Mouse (Mus musculus) thymus, postnatal 36 days (tissue): ENCODE results near the gene Gramd1a.
A peak's percentile ranks its signal among the peaks of the same experiment; 100 is the strongest.

Source experiments
- DNase-seq, 2 experiments: peaks; one replicate each; pipeline ENCODE4 v3.0.0; 2022; ENCODE audit warnings: mixed read lengths in 2 of 2

Gene Gramd1a

DNA sequence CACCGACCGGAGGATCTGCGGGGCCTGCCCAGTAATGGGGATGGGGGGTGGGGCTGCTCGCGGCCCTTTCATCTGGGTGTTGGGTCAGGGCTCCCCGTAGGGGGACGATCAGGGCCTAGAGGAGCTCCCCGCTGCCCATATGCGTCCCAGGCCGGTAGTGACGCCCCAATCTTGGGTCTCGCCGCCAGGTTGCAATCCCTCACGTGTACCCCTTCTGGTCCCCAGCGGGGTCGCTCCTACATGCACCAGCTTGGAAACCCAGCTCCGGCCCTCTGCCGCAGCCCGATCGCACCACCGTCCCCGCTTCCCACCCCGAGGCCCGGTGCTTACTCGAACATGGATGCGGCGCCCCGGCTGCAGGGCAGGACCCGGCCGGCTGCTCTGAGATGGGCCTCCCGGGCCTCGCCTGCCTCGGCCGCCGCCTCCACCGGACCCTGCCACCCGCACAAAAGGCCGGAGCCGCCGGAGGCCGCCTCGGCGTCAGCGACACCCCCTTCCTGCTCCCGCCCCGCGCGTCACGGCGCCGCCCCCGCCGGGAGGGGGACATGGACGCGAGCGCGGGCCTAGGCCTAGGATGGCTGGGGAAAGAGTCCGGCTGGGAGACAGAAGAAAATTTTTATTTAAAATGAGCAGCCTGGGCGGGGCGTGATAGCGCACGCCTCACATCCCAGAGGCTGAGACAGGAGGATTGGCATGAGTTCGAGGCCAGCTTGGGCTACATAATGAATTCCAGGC is 5.0 kb downstream of the Gramd1a start:
- DNase-seq = peak; percentile 88 to 91

DNA sequence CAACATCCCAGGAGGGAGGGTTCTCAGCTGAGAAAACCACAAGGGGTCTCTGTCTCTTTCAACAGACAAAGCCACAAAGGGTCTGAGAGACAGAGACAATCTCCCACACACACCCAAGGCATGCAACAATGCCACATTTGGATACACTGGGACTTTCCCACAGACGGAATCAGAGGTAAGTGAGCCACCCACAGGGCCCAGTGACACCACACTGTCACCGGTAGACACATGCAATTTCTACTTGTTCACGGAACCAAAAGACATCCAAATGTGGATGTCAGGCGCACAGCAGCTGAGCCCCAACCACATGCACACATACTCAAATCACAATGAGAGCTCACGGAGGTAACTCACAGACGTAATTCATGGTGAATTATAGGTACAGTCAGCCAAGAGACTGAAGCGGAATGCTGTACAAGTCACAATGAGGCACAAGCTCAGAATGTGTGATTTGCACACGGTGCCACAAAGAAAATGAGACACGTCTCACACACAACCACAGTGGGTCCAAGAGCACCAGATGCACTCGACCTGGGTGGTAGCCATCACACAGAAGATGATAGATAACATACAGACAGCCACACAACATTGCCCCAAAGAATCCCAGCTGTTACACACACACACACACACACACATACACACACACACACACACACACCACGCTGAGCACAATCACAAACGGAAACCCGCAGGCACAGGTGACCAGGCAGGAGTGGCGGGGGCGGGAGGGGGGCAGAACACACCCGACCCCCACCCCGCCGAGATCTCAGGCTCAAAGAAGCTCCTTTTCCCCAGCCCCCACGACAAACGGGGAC is 5.7 kb downstream of the Gramd1a start:
- DNase-seq = peak; percentile 53 to 57

DNA sequence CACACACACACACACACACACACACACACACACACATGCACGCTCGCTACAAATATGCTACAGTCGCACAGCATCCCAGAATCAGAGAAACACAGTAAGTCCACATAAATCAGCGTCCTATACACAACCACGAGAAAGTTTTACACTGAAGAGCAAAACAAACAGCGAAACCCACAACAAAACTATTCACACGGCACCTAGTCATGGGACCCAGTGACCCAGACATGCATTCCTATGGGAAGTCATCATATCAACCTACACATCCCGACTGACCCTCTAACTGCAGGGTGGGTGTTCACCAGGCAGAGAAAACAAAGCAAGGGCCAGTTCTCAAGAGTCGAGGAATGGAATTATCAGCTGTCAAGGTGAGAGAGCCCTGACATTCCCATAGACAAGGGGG is 6.4 kb downstream of the Gramd1a start:
- DNase-seq = no peak

DNA sequence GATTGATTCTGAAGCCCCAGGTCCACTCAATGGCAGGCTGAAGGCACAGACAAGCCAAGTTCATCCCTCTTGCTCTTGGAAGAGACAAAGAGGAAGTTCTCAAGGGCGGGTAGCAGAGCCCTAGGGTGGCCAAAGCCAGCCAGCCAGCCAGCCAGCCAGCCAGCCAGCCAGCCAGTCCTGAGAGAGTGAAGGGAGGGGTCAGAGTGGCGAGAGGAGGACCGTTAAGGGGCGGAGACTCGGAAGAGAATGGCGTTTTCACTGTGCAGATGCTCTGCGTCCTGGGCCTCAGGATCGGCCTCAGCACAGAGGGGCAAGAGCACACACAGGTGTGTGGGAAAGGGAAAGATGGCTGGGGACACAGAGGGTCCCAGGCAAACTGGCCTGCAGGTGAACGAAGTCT is 6.9 kb downstream of the Gramd1a start:
- peak; percentile 46 to 57 for DNase-seq

DNA sequence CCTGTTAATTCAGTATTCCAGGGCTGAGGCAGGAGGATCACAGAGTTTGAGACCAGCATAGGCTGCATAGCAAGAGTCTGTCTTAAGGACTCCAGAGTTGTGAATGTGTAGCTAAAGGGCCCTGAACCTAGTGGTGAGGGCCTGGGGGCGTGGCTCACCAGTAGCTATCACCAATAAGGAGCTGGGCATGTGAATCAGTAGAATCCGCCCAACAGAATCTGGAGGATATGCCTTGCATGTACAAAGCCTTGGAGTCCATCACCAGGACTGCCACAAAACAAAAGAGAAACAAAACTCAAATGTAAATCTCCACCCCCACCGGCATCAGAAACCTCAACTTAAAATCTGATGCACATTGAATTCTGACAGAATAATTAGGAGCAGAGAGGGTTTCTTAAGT is 7.6 kb downstream of the Gramd1a start:
- DNase-seq = no peak

DNA sequence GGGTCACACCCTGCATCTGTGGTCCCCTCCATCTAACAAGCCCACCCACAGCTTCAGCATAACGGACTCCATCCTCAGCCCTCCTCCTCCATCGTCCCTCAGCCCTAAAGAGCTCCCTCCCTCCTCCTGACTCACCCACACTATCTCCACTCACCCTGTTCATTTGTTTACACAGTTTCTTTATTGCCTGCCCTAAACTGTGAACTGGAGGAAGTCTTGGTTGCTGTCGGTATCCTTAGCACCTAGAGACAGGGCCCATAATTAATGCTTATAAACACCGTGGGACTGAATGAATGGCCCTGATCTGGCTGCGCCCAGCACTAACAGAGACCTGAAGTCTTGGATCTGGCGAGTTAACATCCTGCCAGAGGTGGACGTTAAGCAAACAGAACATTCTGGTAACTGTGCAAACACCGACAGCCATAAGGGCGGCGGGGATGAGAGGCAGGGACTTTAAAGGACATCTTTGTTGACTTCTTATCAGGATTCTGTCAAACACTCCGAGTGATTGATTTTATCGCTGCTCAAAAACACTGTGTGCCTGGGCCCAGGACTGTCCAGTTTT is 10.0 kb downstream of the Gramd1a start:
- DNase-seq = no peak

DNA sequence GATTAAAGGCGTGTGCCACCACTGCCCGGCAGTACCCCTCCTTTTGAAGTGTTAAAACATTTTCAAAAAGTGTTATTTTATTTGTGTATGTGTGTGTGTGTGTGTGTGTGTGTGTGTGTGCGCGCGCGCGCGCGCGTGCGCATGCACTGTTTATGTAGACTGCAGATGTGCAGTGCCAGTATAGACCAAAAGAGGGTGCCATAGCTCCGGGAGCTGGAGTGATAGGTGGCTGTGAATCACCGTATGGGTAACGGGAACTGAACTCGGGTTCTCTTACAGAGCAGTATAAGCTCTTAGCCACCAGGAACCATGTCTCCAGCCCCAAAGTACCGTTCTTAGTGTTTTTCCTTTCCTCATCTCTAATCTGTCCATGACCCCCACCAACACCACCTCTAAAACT is 10.8 kb downstream of the Gramd1a start:
- DNase-seq = no peak

DNA sequence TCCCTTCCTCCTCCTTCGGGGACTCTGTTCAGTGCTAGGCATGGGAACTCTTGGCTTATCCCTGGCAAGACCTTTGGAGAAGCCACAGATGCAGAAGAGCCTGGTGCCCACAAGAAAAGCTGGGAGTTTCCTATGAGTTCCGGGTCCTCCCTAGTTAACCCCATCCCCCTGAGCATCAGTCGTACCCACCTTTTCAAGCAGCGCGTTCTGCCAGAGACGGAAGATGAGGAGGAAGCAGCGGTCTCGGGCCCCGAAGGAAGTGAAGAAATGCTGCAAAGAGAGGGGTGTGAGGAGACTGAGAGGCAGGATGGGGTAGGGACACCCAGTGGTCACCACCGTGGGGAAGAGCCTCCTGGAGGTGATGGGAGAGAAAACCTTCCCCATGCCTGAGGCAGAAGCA is 14.8 kb downstream of the Gramd1a start:
- no peak for DNase-seq

DNA sequence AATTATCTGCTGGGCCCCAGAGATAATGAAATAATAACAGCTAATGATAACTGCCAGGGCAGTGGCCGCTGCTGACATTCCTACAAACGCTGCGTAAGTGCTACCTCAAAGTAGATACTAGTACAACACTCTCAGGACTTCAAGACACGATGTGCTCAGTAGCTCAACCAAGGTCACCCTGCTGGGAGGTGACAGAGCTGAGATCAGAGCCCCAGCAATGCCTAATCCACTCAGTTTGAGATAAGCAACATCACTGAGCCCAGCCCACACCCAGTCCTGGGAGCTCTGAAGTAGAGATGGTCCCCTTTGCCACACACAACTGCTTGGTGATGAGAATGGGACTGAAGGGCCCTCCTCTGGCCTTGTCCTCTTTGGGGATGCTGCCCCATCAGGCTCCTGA is 15.4 kb downstream of the Gramd1a start:
- no peak for DNase-seq

DNA sequence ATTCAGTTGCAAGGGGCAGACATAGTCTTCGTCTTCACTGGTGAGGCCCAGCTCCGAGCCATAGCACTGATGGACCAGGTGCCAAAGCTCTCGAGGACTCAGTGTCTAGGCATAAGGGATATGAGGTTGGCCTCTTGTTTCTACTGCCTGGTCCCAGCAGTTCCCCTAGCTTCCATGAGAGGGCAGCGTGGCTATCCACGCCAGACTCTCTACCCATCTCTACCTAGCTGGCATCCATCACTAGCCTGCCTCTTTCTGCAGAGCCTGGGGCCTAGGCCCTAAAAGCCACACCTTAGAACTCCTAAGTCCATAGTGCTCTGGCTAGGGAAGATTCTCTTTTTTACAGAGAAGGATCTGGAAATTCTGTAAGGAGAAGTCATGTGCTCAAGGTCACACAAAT is 15.9 kb downstream of the Gramd1a start:
- peak; percentile 76 to 78 for DNase-seq

DNA sequence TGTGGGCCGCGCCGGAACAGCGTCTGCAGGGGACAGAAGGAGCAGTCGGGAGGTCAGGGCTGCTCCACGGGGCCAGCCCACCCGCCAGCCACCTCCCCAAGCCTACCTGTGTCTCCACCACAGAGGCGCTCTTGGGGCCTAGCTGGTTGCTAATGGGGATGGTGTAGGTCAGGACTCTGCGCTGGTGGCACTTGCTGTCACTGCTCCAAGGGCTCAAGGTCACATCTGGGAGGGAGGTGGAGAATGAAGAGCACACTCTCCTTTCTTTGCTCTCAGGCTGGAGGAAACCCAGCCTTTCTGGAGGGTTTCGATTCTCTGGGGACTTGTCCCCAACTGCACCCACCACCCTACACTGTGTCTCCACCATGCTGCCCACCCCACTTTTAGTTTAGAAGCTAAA is 20.0 kb downstream of the Gramd1a start:
- DNase-seq = no peak

DNA sequence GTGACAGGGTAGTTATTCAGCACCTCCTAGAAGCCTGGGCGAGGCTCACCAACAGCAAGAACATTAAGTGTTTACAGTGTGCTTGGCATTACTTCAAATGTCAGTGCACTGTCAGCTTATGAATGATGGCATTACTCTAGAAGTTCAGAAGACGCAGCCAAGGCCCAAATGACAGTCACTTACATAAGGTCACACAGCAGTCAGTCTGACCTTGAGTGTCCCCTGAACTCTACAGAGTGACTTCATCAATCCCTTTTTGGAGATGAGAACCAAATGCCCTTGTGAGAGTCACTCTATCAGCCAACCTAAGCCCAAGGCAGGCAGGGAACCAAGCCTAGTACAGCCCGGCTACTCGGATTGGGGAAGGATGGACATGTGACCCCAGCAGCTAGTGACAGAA is 23.8 kb downstream of the Gramd1a start:
- DNase-seq = no peak

DNA sequence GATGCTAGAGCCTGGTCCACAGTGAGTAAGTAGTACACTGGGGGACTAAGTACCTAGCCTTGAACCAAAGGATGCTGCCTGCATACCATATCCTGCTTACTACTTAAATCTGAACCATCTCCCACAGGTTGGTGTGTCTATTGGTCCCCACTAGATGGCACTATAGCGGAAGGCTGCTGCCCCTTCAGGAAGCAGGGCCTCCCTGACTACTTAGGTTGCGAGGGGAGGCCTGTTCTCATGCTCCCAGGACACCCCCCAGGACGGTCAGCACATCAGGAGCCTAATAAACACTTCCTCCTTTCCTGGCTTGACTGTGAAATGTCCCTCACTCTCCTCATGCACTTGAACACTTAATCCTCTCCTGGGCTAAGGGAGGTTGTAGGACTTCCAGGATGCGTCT is 24.9 kb downstream of the Gramd1a start:
- DNase-seq = peak; percentile 55 to 68

DNA sequence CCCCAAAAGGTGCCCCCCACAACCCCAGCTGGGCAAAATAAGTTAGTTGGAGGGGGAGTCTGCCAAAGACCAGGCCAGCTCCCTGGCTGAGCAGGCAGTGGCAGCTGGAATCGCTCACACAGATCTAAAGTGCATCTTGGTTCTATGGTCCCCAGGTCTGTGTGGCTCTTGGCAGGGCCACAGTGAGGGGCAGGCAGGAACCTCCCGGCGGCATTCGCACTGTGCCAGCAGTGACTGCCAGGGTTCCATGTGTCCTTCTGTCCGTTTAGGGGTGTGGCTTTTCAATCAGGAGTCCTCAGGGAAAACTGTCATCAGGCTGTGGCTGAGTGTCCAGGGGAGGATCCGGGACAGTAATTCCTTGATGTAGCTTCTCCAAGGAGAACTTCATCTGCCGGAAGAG is 25.5 kb downstream of the Gramd1a start:
- DNase-seq = no peak

DNA sequence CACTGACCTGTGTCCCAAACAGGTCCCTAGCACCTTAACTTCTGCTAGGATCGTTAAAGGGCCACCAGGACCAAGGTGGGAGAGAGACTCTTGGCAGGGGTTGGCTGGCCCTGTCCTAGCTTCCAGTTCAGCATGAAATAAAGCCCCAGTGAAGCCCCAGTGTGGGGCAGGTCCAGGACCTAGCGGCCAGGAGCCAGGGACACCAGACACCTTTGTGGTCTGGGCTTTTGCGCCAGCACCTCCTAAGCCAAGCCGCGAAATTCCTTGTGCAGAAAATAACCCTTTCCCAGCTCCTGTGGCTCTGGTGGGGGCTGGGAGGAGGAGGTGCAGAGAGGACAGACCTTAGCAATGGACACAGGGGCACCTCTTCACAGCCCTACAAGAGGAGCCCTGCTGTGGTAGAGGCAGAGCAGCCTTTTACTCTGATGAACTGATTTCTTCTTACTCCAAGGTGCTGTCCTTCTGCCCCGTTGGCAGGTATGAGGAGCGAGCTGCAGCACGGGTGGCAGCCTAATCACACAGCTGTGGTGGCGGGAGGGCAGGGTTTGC is 27.5 kb downstream of the Gramd1a start:
- no peak for DNase-seq

DNA sequence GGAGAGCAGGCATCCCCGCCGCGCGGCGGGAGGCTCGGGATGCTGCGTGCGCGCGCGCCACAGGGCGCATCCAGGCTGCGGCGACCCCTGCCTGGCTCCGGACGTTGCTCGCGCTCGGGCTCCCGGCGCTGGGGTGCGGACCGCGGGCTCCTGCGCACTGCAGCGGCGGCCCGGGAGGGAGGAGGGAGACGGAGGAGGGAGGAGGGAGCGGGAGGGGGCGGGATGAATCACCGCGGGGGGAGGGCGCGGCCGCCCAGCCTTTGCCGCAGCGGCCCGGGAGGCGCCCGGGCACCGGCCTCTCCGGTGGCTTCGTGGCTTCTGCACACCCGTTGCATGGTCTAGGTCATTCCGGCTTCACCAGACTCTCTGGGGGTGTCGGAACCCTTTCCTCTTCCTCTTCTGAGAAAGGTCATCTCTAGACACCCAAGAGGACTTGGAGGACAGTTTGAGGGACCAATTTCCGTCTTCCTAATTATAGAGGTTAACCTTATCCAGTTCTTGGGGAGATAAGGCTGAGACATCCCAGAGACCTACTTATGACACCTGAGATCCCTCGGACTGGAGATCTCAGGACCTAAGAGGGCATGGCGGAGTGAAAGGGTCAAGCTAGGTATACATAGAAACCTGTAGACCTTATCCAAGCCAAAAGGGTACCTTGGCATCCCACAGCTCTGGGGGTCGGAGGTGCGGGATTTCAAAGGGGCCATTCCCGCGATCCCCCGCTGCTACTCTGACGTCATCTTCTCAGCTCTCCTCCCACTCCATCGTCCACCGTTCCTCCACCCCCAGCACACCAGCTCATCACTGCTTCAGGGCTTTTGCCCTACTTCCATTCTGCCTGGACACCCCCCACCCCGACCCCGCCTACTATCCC is 28.6 kb downstream of the Gramd1a start, which contains the start of gene Scn1b:
Scn1b (minus strand) TSS at position 153 of the 874 bp plus-strand sequence.
- no peak for DNase-seq

DNA sequence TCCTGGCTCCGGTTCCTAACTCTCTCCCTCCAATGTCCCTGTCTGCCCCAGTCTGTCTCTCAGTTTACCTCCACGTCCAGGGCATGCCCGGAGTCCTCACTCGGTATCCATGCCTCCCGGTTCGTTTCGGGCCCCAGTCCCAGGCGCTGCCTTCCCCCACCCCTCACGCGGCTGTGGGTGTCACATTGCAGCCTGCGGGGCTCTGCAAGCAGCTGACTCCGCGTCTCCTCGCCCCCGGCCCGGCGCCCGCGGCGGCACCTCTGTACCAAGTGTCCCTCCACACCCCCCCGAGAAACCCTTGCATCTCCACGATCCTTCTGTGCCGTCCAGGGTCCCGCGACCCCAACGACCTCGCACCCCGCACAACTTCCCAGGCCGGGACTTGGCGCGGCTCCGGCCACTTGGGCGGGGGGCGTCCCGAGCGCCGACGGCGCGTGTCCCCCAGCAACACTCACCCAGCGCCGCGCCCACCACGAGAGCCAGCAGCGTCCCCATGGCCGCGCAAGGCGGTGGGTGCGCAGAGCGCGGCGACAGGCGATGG is 29.4 kb downstream of the Gramd1a start:
- no peak for DNase-seq

DNA sequence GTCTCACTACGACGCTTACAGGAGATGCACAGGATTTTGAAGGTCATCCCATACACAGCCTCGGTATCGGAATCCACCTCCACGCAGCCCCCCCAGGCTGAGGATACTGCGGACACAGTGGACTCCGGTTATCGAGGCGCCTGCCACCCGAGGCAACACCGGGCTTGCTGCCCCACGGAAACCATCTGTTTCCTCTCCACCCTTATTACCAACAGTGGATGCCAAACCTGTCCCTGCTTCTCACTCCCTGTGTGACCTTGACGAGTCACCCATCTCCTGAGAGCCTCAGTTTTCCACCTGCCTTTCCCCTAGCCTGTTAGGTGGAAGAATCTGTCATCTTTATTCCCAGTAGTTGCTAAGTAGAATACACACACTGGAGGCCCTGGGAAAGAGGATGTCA is 30.6 kb downstream of the Gramd1a start:
- DNase-seq = no peak

DNA sequence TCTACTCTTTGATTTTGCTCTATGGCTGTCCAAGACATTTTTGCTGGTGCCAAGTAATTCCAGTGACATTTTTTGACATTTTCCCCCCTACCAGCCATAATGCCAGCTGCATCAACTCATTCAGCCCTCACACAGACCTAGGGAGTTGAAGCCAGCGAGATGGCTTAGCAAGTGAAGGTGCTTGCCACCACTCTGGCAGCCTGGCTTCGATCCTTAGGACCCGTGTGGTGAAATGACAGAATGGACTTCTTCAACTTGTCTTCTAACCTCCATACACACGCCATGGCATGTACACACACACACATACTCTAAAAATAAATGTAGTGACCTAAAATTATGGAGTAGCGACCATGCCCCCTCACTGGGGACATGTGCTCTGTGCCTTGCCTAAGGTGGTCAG is 31.3 kb downstream of the Gramd1a start:
- no peak for DNase-seq

DNA sequence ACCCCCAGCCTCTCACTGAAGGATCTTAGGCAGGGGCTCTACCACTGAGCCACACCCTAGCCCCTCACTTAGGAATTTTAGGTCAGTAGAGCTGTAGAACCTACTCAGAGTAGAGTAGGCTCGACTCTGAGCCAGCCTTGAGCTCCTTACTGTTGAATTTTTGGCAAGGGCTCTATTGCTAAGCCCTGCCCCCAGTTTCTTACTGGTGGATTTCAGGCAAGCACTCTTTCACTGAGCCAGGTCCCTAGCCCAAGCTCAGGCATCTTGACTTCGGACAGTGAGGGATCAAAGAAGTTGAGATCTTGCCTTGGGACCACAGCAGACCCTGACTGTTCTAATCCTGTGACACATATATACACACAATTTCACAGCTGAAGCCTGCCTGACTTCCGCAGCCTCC is 32.0 kb downstream of the Gramd1a start:
- no peak for DNase-seq

DNA sequence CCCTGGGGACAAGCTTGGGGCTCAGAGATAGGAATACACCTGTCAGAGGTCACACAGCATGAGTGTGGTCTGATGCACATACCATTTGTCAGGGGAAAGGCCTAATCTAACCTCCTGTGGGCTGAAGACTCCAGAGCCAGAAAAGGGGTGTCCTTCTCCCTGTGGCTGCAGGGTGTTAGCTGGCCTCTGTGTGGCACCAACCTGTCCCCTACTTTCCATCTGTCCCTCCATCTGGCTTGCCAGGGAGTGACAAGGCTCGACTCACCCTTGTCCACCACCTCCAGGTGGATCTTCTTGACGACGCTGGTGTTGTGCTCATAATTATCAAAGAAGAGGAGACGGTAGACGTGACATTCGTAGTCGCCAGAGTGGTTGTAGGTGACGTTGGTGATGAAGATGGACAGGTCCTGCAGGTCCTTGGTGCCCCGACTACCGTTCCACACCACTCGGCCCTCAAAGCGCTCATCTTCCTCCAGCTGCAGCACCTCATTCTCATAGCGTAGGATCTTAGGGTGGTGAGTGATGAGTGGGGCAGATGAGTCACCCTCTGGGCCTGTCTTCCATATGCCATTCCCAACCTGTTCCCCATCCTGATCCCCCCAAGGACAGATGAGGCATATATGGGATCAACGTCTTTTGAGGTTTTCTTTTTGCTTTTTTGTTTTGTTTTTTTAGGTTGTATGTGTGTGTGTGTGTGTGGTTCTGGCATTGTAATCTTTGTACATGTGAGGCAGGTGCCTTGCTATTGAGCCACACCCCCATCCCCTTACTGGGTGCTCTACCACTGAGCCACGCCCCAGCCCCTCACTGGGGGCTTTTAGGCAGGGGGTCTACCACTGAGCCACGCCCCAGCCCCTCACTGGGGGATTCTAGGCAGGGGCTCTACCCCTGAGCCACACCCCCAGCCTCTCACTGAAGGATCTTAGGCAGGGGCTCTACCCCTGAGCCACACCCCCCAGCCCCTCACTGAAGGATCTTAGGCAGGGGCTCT is 32.8 kb downstream of the Gramd1a start:
- no peak for DNase-seq
